Mouse (Mus musculus) CH12.LX (cell line): ENCODE data around the gene Fosb. TPM values are rescaled to one million over a fixed set of nuclear protein-coding genes. Genes with fewer than 3 reads are reported as not detected.

Experiments
- DNase-seq: peaks from one replicate; pipeline ENCODE4 v3.0.0-alpha.2; 2013; ENCODE audit errors: extremely low read depth
- H3K27ac ChIP-seq: 2 replicates; pipeline ENCODE4 v1.5.1; 2012; ENCODE audit warnings: low read depth, mild to moderate bottlenecking, control low read depth, moderate library complexity; ENCODE audit not compliant: insufficient read depth
- H3K27me3 ChIP-seq: replicated peaks from 2 replicates; pipeline ENCODE3; 2012; ENCODE audit warnings: inconsistent platforms
- H3K36me3 ChIP-seq, 2 experiments: replicated peaks in 1 of 2; 2 replicates each; pipeline versions ENCODE3 to v1.6.1; 2012; ENCODE audit warnings: inconsistent platforms in 1 of 2, low read length in 1 of 2, mild to moderate bottlenecking in 1 of 2, mixed read lengths in 1 of 2, moderate library complexity in 1 of 2; ENCODE audit not compliant: control insufficient read depth in 1 of 2, insufficient read depth in 1 of 2
- H3K4me1 ChIP-seq, 2 experiments: 2 replicates each; pipeline ENCODE4 v1.6.1; 2012; ENCODE audit warnings: inconsistent platforms in 1 of 2, moderate library complexity in 1 of 2; ENCODE audit not compliant: insufficient read depth in 2 of 2, control insufficient read depth in 1 of 2
- H3K4me2 ChIP-seq: 2 replicates; pipeline ENCODE4 v1.6.1; 2012; ENCODE audit warnings: low read depth, mild to moderate bottlenecking, control low read depth; ENCODE audit not compliant: poor library complexity, insufficient read depth, severe bottlenecking
- H3K4me3 ChIP-seq, 3 experiments: fragments of 150-350 bp in 1 of 3; sonication (generic) in 1 of 3; replicated peaks in 1 of 3; 2 replicates each; pipeline versions ENCODE3 to v1.5.1; 2011 to 2012; ENCODE audit warnings: low read depth in 2 of 3, low read length in 2 of 3, mild to moderate bottlenecking in 2 of 3, moderate library complexity in 2 of 3, control low read depth in 1 of 3, improper control_type of control experiment in 1 of 3, inconsistent platforms in 1 of 3, mixed read lengths in 1 of 3; ENCODE audit not compliant: poor library complexity in 1 of 3
- H3K79me2 ChIP-seq: replicated peaks from 2 replicates; pipeline ENCODE4 v1.6.1; 2012; ENCODE audit warnings: mild to moderate bottlenecking, moderate library complexity; ENCODE audit not compliant: control insufficient read depth, poor library complexity, insufficient read depth, severe bottlenecking; ENCODE audit errors: extremely low read depth
- H3K9ac ChIP-seq: 2 replicates; pipeline ENCODE4 v1.6.1; 2012; ENCODE audit warnings: low read depth, mild to moderate bottlenecking, control low read depth, moderate library complexity; ENCODE audit not compliant: insufficient read depth
- H3K9me3 ChIP-seq: replicated peaks from 2 replicates; pipeline ENCODE3; 2012; ENCODE audit warnings: low read length, inconsistent platforms, mixed read lengths
- CHD2 ChIP-seq: IDR thresholded peaks from 2 replicates; pipeline ENCODE4 v1.6.1; 2011; ENCODE audit warnings: low read length, improper control_type of control experiment
- E2F4 ChIP-seq: IDR thresholded peaks from 2 replicates; pipeline ENCODE4 v1.6.1; 2011; ENCODE audit warnings: low read depth, low read length, improper control_type of control experiment; ENCODE audit not compliant: insufficient replicate concordance
- ELF1 ChIP-seq: IDR thresholded peaks from 2 replicates; pipeline ENCODE4 v1.6.1; 2014; ENCODE audit warnings: low read depth, mild to moderate bottlenecking, inconsistent platforms, low read length, improper control_type of control experiment
- ETS1 ChIP-seq: conservative IDR thresholded peaks from 2 replicates; pipeline ENCODE4 v1.6.1; 2012; ENCODE audit warnings: low read depth, mild to moderate bottlenecking, inconsistent platforms, low read length, improper control_type of control experiment, moderate library complexity
- IRF4 ChIP-seq: IDR thresholded peaks from 2 replicates; pipeline ENCODE4 v1.6.1; 2014; ENCODE audit warnings: low read depth, mild to moderate bottlenecking, inconsistent platforms, low read length, improper control_type of control experiment
- KAT2A ChIP-seq: IDR thresholded peaks from 2 replicates; pipeline ENCODE4 v1.6.1; 2012; ENCODE audit warnings: low read length, improper control_type of control experiment, inconsistent platforms; ENCODE audit not compliant: insufficient replicate concordance
- MAZ ChIP-seq: IDR thresholded peaks from 2 replicates; pipeline ENCODE4 v1.6.1; 2012; ENCODE audit warnings: low read depth, mild to moderate bottlenecking, inconsistent platforms, low read length, improper control_type of control experiment, moderate library complexity
- MEF2A ChIP-seq: IDR thresholded peaks from 2 replicates; pipeline ENCODE4 v1.6.1; 2014; ENCODE audit warnings: low read depth, mild to moderate bottlenecking, inconsistent platforms, low read length, improper control_type of control experiment, borderline replicate concordance
- PAX5 ChIP-seq: IDR thresholded peaks from 2 replicates; pipeline ENCODE4 v1.6.1; 2012; ENCODE audit warnings: low read length, inconsistent platforms, mixed read lengths
- SIN3A ChIP-seq: IDR thresholded peaks from 2 replicates; pipeline ENCODE4 v1.6.1; 2012; ENCODE audit warnings: low read length, improper control_type of control experiment, inconsistent platforms
- UBTF ChIP-seq: IDR thresholded peaks from 2 replicates; pipeline ENCODE4 v1.6.1; 2012; ENCODE audit warnings: low read depth, mild to moderate bottlenecking, inconsistent platforms, low read length, improper control_type of control experiment, moderate library complexity
- USF2 ChIP-seq: conservative IDR thresholded peaks from 2 replicates; pipeline ENCODE4 v1.6.1; 2011; ENCODE audit warnings: low read depth, low read length, improper control_type of control experiment
- ZKSCAN1 ChIP-seq: IDR thresholded peaks from 2 replicates; pipeline ENCODE4 v1.6.1; 2012; ENCODE audit warnings: low read depth, inconsistent platforms, low read length, improper control_type of control experiment, borderline replicate concordance
- ZNF384 ChIP-seq: IDR thresholded peaks from 2 replicates; pipeline ENCODE4 v1.6.1; 2012; ENCODE audit warnings: low read depth, low read length, improper control_type of control experiment, inconsistent platforms
- dilution Hi-C: fragments of 300-500 bp; cut with MboI; formaldehyde crosslinking; loops from 2 replicates; pipeline ENCODE4 v1.14.3; 2020; ENCODE audit warnings: low sequenced_read_pairs; ENCODE audit not compliant: extremely low pct_unique_long_range_greater_than_20kb, extremely low pct_ligation_motif_present
- in situ Hi-C: fragments of 300-500 bp; cut with MboI; formaldehyde crosslinking; loops from 3 replicates; pipeline ENCODE4 v1.14.3; 2019; ENCODE audit warnings: low sequenced_read_pairs, low pct_ligation_motif_present, low pct_unique_long_range_greater_than_20kb, mixed read lengths
- polyA plus RNA-seq: library from polyadenylated mRNA; unstranded; fragments of >175 nt; gene quantifications from 2 replicates; pipeline ENCODE4 v1.2.1, GENCODE M21; 2012; ENCODE audit warnings: low read depth; ENCODE audit not compliant: insufficient read length
- total RNA-seq, 2 experiments: library from RNA; depleted of rRNA; stranded (reverse); fragments of 300-350 nt in 1 of 2; fragments of >200 nt in 1 of 2; gene quantifications; 2 replicates each; pipeline ENCODE4 v1.2.3; 2012 to 2014

The Fosb gene
- total and polyA plus RNA-seq, 3 experiments: 0.08 to 0.56 TPM; not detected in 1

- Histone ChIP-seq H3K27me3 (peaks cover 72% of the 10 kb centered on the region), H3K9ac (no peak overlapping the region), H3K4me2 (peak overlapping the region; percentile 67; the same call in 1 of the 2 replicates), H3K4me1 (peaks cover 15 to 42% of the 10 kb centered on the region in 2 experiments), H3K79me2 (no peaks in the 10 kb centered on the region), H3K27ac (no peak overlapping the region), H3K9me3 (peaks cover 18% of the 10 kb centered on the region), H3K4me3 (no peak overlapping the region), H3K36me3 (no peaks in the 10 kb centered on the region)
- no peak for DNase-seq
- TF ChIP-seq MEF2A (peak; percentile 52; the same call in 1 of the 2 replicates), PAX5 (no peak), MAZ (no peak), ETS1 (peak; percentile 67)
- dilution Hi-C loops (no loop called here), in situ Hi-C loops (no loop called here)
Measured at GRCm38 (mm10) chr7:19327128-19327527, 17.3 kb upstream of the Fosb start.

- H3K4me2 ChIP-seq: peak overlapping the region; percentile 67
- no peak overlapping the region for H3K9ac ChIP-seq
- H3K27me3 ChIP-seq: peaks cover 73% of the 10 kb centered on the region
- dilution Hi-C loops: no loop called here
- TF ChIP-seq KAT2A (no peak), CHD2 (no peak), USF2 (no peak), ZKSCAN1 (no peak), SIN3A (no peak), IRF4 (no peak), E2F4 (no peak), ELF1 (no peak), ZNF384 (no peak), UBTF (no peak)
- no peak overlapping the region for H3K4me3 ChIP-seq
- no peaks in the 10 kb centered on the region for H3K79me2 ChIP-seq
- no peak overlapping the region for H3K27ac ChIP-seq
- DNase-seq: peak; percentile 77
- H3K36me3 ChIP-seq: no peaks in the 10 kb centered on the region
- H3K4me1 ChIP-seq: peaks cover 15 to 43% of the 10 kb centered on the region in 2 experiments
- peaks cover 22% of the 10 kb centered on the region for H3K9me3 ChIP-seq
- in situ Hi-C loops: no loop called here
Measured at GRCm38 (mm10) chr7:19326359-19326758, 16.5 kb upstream of the Fosb start.
